Mouse (Mus musculus): Measurements from ENCODE around the gene Dmp1. TPM values are rescaled to one million over a fixed set of nuclear protein-coding genes. Genes with fewer than 3 reads are reported as not detected.

Gene Dmp1
- polyA plus RNA-seq, 1 experiment from 2014 or later = not detected

DNA sequence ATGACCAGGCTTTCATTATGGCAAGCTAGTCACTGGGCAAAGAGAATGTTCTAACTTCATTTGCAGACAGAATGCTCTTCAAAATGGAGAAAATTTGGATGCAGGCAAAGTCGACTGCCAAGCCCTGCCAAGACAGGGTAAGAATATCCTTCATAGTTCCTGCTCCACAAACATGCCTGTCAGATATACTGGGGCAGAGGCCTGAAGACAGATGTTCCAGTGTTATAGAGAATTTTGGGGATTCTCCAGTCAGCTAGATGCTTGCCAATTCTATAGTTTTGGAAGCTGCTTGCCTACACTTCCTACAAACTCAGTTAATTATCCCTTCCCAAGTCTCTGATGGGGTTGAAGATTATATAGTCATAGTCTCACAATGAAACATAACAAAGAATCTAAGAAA, 18.7 kb upstream of the Dmp1 start:
- no peak overlapping the region for H3K9ac ChIP-seq (ENCODE audit: low read length)
- WGBS = 86% methylated on average over 1 of the region's 1 CpGs
- H3K36me3 ChIP-seq (ENCODE audit: control insufficient read depth, insufficient read depth, low read length) = no peaks in the 10 kb centered on the region
- H3K27me3 ChIP-seq (ENCODE audit: control insufficient read depth, insufficient read depth, low read length) = no peaks in the 10 kb centered on the region
- H3K4me2 ChIP-seq (ENCODE audit: low read depth, severe bottlenecking) = no peak overlapping the region
- no peak overlapping the region for H3K27ac ChIP-seq (replicated peaks; ENCODE audit: low read depth, low read length)
- H3K4me1 ChIP-seq (ENCODE audit: control insufficient read depth, insufficient read depth, low read length) = no peaks in the 10 kb centered on the region
- no peaks in the 10 kb centered on the region; the same call in 1 of the 2 replicates for H3K9me3 ChIP-seq (ENCODE audit: control insufficient read depth, low read length)
- ATAC-seq (ENCODE audit: insufficient number of reproducible peaks, low FRiP score, low TSS enrichment, low read depth) (no peak), DNase-seq (ENCODE audit: low spot score) (no peak)
- no peak overlapping the region for H3K4me3 ChIP-seq (ENCODE audit: low read depth, low read length)

- Histone ChIP-seq H3K4me2 (ENCODE audit: low read depth, severe bottlenecking) (no peak overlapping the region), H3K36me3 (ENCODE audit: control insufficient read depth, insufficient read depth, low read length) (no peaks in the 10 kb centered on the region), H3K4me3 (ENCODE audit: low read depth, low read length) (no peak overlapping the region), H3K27me3 (ENCODE audit: control insufficient read depth, insufficient read depth, low read length) (no peaks in the 10 kb centered on the region), H3K4me1 (ENCODE audit: control insufficient read depth, insufficient read depth, low read length) (no peaks in the 10 kb centered on the region), H3K27ac (replicated peaks; ENCODE audit: low read depth, low read length) (no peak overlapping the region), H3K9me3 (ENCODE audit: control insufficient read depth, low read length) (no peaks in the 10 kb centered on the region; the same call in 1 of the 2 replicates), H3K9ac (ENCODE audit: low read length) (no peak overlapping the region)
- WGBS = 82% methylated on average over 3 of the region's 3 CpGs
- DNase-seq (ENCODE audit: low spot score) = no peak
- ATAC-seq (ENCODE audit: insufficient number of reproducible peaks, low FRiP score, low TSS enrichment, low read depth) = no peak
Measured at GRCm38 (mm10) chr5:104187281-104187680, 15.1 kb upstream of the Dmp1 start.

DNA sequence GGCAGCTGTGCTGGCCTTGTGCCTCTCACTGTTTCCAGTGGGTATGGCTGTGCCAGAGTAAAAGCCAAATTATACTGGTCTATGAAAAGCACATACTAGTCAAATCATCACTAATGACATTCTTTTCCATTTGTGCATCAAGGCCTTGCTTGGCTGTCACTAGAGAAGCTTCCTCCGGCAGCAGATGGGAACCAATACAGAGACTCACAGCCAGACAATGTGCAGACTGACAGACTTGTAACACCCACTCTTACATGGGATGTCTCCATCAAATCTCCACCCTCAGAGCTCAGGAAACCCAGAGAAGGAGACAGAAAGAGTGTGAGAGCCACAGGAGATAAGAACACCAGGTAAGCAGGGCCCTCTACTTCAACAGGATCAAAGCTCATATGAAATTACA, 7.3 kb upstream of the Dmp1 start:
- Histone ChIP-seq H3K9me3 (ENCODE audit: control insufficient read depth, low read length) (no peaks in the 10 kb centered on the region), H3K4me2 (ENCODE audit: low read depth, severe bottlenecking) (no peak overlapping the region), H3K9ac (ENCODE audit: low read length) (no peak overlapping the region), H3K4me3 (ENCODE audit: low read depth, low read length) (no peak overlapping the region), H3K27ac (replicated peaks; ENCODE audit: low read depth, low read length) (no peak overlapping the region), H3K27me3 (ENCODE audit: control insufficient read depth, insufficient read depth, low read length) (no peaks in the 10 kb centered on the region), H3K4me1 (ENCODE audit: control insufficient read depth, insufficient read depth, low read length) (no peaks in the 10 kb centered on the region), H3K36me3 (ENCODE audit: control insufficient read depth, insufficient read depth, low read length) (no peaks in the 10 kb centered on the region)
- DNase-seq (ENCODE audit: low spot score) (no peak), ATAC-seq (ENCODE audit: insufficient number of reproducible peaks, low FRiP score, low TSS enrichment, low read depth) (no peak)
- WGBS = 91% methylated on average over 1 of the region's 1 CpGs

- no peak overlapping the region for H3K4me3 ChIP-seq (ENCODE audit: low read depth, low read length)
Measured at GRCm38 (mm10) chr5:104201153-104201950, 1.1 kb upstream of the Dmp1 start.

GRCm38 (mm10) chr5:104212531-104212930, 10.1 kb downstream of the Dmp1 start:
- no peaks in the 10 kb centered on the region for H3K4me1 ChIP-seq (ENCODE audit: control insufficient read depth, insufficient read depth, low read length)
- DNase-seq (ENCODE audit: low spot score) (no peak), ATAC-seq (ENCODE audit: insufficient number of reproducible peaks, low FRiP score, low TSS enrichment, low read depth) (no peak)
- no peak overlapping the region for H3K27ac ChIP-seq (replicated peaks; ENCODE audit: low read depth, low read length)
- no peak overlapping the region for H3K9ac ChIP-seq (ENCODE audit: low read length)
- H3K4me3 ChIP-seq (ENCODE audit: low read depth, low read length) = no peak overlapping the region
- H3K36me3 ChIP-seq (ENCODE audit: control insufficient read depth, insufficient read depth, low read length) = no peaks in the 10 kb centered on the region
- 81% methylated on average over 11 of the region's 11 CpGs for WGBS
- H3K4me2 ChIP-seq (ENCODE audit: low read depth, severe bottlenecking) = no peak overlapping the region
- H3K27me3 ChIP-seq (ENCODE audit: control insufficient read depth, insufficient read depth, low read length) = no peaks in the 10 kb centered on the region
- H3K9me3 ChIP-seq (ENCODE audit: control insufficient read depth, low read length) = no peaks in the 10 kb centered on the region

More at GRCm38 (mm10) chr5:104201153-104201950, 1.1 kb upstream of the Dmp1 start:
- no peaks in the 10 kb centered on the region for H3K4me1 ChIP-seq (ENCODE audit: control insufficient read depth, insufficient read depth, low read length)
- WGBS = 94% methylated on average over 12 of the region's 12 CpGs
- H3K9me3 ChIP-seq (ENCODE audit: control insufficient read depth, low read length) = no peaks in the 10 kb centered on the region
- H3K9ac ChIP-seq (ENCODE audit: low read length) = no peak overlapping the region
- no peak overlapping the region for H3K27ac ChIP-seq (replicated peaks; ENCODE audit: low read depth, low read length)
- no peaks in the 10 kb centered on the region for H3K27me3 ChIP-seq (ENCODE audit: control insufficient read depth, insufficient read depth, low read length)
- no peaks in the 10 kb centered on the region for H3K36me3 ChIP-seq (ENCODE audit: control insufficient read depth, insufficient read depth, low read length)
- no peak for ATAC-seq (ENCODE audit: insufficient number of reproducible peaks, low FRiP score, low TSS enrichment, low read depth)
- no peak overlapping the region for H3K4me2 ChIP-seq (ENCODE audit: low read depth, severe bottlenecking)
- DNase-seq (ENCODE audit: low spot score) = no peak

DNA sequence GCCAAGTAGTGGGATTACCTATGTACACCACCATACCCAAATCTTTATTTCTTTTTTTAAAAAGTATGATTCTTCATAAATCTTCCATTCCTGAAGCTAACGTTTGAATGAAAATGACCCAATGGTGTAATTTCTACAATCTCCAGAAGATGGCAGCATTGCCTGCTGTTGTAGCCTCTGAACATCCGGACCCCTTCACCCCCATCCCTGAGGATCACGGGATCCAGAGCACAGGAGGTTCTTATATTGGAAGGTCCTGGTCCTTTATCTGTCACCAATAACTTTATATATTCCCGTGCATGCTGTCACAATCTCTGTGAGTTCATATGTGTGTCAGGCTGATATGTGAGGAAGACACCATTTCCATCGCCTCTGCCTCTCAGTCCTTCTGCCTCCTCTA, 16.5 kb downstream of the Dmp1 start:
- DNase-seq (ENCODE audit: low spot score) = peak; percentile 42

DNA sequence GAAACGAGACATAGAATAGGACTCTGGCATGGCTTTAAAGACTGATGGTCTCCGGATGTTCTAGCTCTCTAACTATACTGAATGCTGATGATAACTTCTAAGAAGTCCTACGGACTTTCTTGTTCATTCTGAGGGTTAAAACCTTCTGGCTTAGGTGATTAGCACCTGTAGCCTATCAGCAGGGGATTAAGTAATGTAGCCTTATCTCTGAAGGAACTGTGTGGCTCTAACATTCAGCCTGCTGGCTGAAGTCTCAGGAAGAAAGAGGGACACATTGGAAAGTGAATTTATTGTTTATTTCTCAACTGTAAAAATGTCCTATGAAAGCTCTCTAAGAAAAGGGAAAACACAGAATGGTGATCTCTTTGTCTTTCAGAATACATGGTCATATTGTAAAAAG, 21.9 kb downstream of the Dmp1 start:
- H3K27me3 ChIP-seq (ENCODE audit: control insufficient read depth, insufficient read depth, low read length) = no peaks in the 10 kb centered on the region
- H3K36me3 ChIP-seq (ENCODE audit: control insufficient read depth, insufficient read depth, low read length) = no peaks in the 10 kb centered on the region
- ATAC-seq (ENCODE audit: insufficient number of reproducible peaks, low FRiP score, low TSS enrichment, low read depth) (no peak), DNase-seq (ENCODE audit: low spot score) (no peak)
- 51% methylated on average over 3 of the region's 3 CpGs for WGBS
- no peak overlapping the region for H3K4me3 ChIP-seq (ENCODE audit: low read depth, low read length)
- H3K27ac ChIP-seq (replicated peaks; ENCODE audit: low read depth, low read length) = no peak overlapping the region
- no peak overlapping the region for H3K4me2 ChIP-seq (ENCODE audit: low read depth, severe bottlenecking)
- H3K9me3 ChIP-seq (ENCODE audit: control insufficient read depth, low read length) = no peaks in the 10 kb centered on the region
- no peaks in the 10 kb centered on the region for H3K4me1 ChIP-seq (ENCODE audit: control insufficient read depth, insufficient read depth, low read length)
- no peak overlapping the region for H3K9ac ChIP-seq (ENCODE audit: low read length)

More for the DNA sequence above, 16.5 kb downstream of the Dmp1 start:
- Histone ChIP-seq H3K27me3 (ENCODE audit: control insufficient read depth, insufficient read depth, low read length) (no peaks in the 10 kb centered on the region), H3K9me3 (ENCODE audit: control insufficient read depth, low read length) (no peaks in the 10 kb centered on the region), H3K4me3 (ENCODE audit: low read depth, low read length) (no peak overlapping the region), H3K9ac (ENCODE audit: low read length) (no peak overlapping the region), H3K4me2 (ENCODE audit: low read depth, severe bottlenecking) (no peak overlapping the region), H3K36me3 (ENCODE audit: control insufficient read depth, insufficient read depth, low read length) (no peaks in the 10 kb centered on the region), H3K27ac (replicated peaks; ENCODE audit: low read depth, low read length) (no peak overlapping the region), H3K4me1 (ENCODE audit: control insufficient read depth, insufficient read depth, low read length) (no peaks in the 10 kb centered on the region)
- 30% methylated on average over 5 of the region's 5 CpGs for WGBS
- ATAC-seq (ENCODE audit: insufficient number of reproducible peaks, low FRiP score, low TSS enrichment, low read depth) = no peak

- DNase-seq (ENCODE audit: low spot score) (no peak), ATAC-seq (ENCODE audit: insufficient number of reproducible peaks, low FRiP score, low TSS enrichment, low read depth) (no peak)
- H3K27ac ChIP-seq (replicated peaks; ENCODE audit: low read depth, low read length) = no peak overlapping the region
- no peak overlapping the region for H3K4me3 ChIP-seq (ENCODE audit: low read depth, low read length)
- no peak overlapping the region for H3K4me2 ChIP-seq (ENCODE audit: low read depth, severe bottlenecking)
- H3K9me3 ChIP-seq (ENCODE audit: control insufficient read depth, low read length) = no peaks in the 10 kb centered on the region
- no peaks in the 10 kb centered on the region for H3K27me3 ChIP-seq (ENCODE audit: control insufficient read depth, insufficient read depth, low read length)
- no peaks in the 10 kb centered on the region for H3K4me1 ChIP-seq (ENCODE audit: control insufficient read depth, insufficient read depth, low read length)
- H3K36me3 ChIP-seq (ENCODE audit: control insufficient read depth, insufficient read depth, low read length) = no peaks in the 10 kb centered on the region
- H3K9ac ChIP-seq (ENCODE audit: low read length) = no peak overlapping the region
Measured at GRCm38 (mm10) chr5:104224750-104225149, 22.3 kb downstream of the Dmp1 start.

GRCm38 (mm10) chr5:104228497-104228896, 26.1 kb downstream of the Dmp1 start:
- H3K27ac ChIP-seq (replicated peaks; ENCODE audit: low read depth, low read length) = no peak overlapping the region
- H3K9me3 ChIP-seq (ENCODE audit: control insufficient read depth, low read length) = no peaks in the 10 kb centered on the region
- DNase-seq (ENCODE audit: low spot score) = peak; percentile 27
- no peak overlapping the region for H3K9ac ChIP-seq (ENCODE audit: low read length)
- H3K4me1 ChIP-seq (ENCODE audit: control insufficient read depth, insufficient read depth, low read length) = no peaks in the 10 kb centered on the region
- WGBS = 11% methylated on average over 1 of the region's 1 CpGs
- H3K27me3 ChIP-seq (ENCODE audit: control insufficient read depth, insufficient read depth, low read length) = no peaks in the 10 kb centered on the region
- H3K36me3 ChIP-seq (ENCODE audit: control insufficient read depth, insufficient read depth, low read length) = no peaks in the 10 kb centered on the region
- ATAC-seq (ENCODE audit: insufficient number of reproducible peaks, low FRiP score, low TSS enrichment, low read depth) = no peak
- no peak overlapping the region for H3K4me3 ChIP-seq (ENCODE audit: low read depth, low read length)
- no peak overlapping the region for H3K4me2 ChIP-seq (ENCODE audit: low read depth, severe bottlenecking)

Data from limb, embryonic 11.5 days (tissue).